Mouse (Mus musculus): ENCODE data around the gene Rad51b.

DNA sequence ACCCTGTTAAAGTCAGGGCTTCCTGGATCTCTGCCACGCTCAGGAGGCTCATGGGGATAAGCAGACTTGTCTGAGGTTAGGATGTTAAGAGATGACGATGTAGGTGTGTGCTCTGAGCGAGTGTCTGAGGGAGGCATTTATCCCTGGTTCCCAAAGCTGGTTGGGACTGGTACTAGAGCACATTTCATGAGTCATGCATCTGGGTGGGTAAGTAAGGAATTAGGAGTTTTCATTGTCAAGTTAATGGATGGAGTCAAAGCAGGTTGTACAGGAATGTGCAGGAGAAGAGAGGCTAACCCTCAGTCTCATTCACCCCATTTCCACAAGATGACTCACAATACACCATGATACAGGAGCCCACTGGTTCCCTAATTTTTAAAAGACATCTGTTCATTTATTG lies 49.0 kb upstream of the Rad51b start:
- TF ChIP-seq CTCF (IDR thresholded peaks at IDR 0.05; ENCODE audit: insufficient read depth, low read length) (no peak), POLR2A (IDR thresholded peaks at IDR 0.05; ENCODE audit: borderline replicate concordance, extremely low read depth, low read depth, low read length) (no peak)
